Mouse (Mus musculus): ENCODE measurements around the gene Ewsr1. TPM values are rescaled to one million over a fixed set of nuclear protein-coding genes. Genes with fewer than 3 reads are reported as not detected.

Ewsr1 gene
- polyA plus RNA-seq, 1 experiment from 2014 or later, result 185 TPM

- H3K27ac ChIP-seq (ENCODE audit: low read depth, low read length), result no peak overlapping the region
- H3K4me1 ChIP-seq (replicated peaks; ENCODE audit: control insufficient read depth, insufficient read depth, low read length), result peaks cover 17% of the 10 kb centered on the region
- no peaks in the 10 kb centered on the region for H3K27me3 ChIP-seq (replicated peaks; ENCODE audit: control insufficient read depth, insufficient read depth, low read length)
- peaks cover 40% of the 10 kb centered on the region for H3K36me3 ChIP-seq (ENCODE audit: control insufficient read depth, insufficient read depth)
- H3K4me2 ChIP-seq (replicated peaks; ENCODE audit: low read depth), result no peak overlapping the region
- no peaks in the 10 kb centered on the region for H3K9me3 ChIP-seq (ENCODE audit: control insufficient read depth)
- ATAC-seq, result no peak
- no peak overlapping the region for H3K4me3 ChIP-seq (ENCODE audit: low read depth, low read length)
- H3K9ac ChIP-seq (ENCODE audit: low read depth, low read length), result no peak overlapping the region
- TF ChIP-seq CTCF (IDR thresholded peaks at IDR 0.05; ENCODE audit: low read depth), result no peak
These were observed 32.0 kb downstream of the Ewsr1 start for GRCm38 (mm10) chr11:5067063-5067462.

DNA sequence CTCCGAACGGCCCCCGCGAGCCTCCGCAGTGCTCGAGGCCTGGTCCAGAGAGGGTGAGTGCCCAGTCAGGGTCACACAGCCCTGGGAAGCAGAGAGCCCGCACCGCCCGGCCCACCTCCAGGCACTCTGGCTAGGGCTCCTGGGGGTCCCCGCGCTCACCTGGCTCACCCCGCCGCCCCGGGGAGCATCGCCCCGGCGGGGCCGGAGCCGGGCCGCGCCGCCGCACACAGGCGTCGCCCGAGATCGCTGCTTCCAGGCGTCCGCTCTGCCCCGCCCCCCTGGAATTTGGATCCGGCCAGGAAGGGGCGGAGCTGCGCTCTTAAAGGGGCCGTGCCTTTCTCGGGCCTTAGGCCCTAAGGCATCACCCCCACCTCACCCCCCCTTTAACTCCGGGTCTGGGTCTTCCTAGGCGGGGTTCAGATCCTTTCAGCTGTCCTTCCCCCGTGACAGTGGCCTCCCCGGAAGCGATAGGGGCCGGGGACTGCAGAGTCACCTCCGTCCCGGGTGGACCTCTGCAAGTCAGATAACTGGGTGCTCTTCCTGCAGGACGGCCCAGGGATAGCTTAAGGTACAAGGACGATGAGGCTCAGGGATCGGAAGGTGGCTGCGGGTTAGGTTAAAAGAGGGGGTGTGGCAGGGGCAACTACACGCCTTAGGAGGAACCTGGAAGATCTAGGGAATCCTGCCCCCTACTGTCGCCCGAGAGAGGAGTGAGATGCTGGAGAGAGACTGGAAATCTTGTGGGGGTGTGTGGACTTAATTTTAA is 33.8 kb downstream of the Ewsr1 start, which contains the start of gene Gas2l1:
Gene Gas2l1, minus strand, starts transcription at position 272 of the 766 bp plus-strand sequence.
- H3K36me3 ChIP-seq (ENCODE audit: control insufficient read depth, insufficient read depth), result peaks cover 25% of the 10 kb centered on the region
- H3K4me3 ChIP-seq (ENCODE audit: low read depth, low read length), result peak within 1 kb of the TSS; percentile 71
- under 1% methylated on average over 50 of the region's 50 CpGs for WGBS
- peak within 1 kb of the TSS; percentile 68; the same call in 1 of the 2 replicates for H3K27ac ChIP-seq (ENCODE audit: low read depth, low read length)
- peak within 1 kb of the TSS; percentile 94 for H3K4me2 ChIP-seq (replicated peaks; ENCODE audit: low read depth)
- peak; percentile 81 for TF ChIP-seq CTCF (IDR thresholded peaks at IDR 0.05; ENCODE audit: low read depth)
- ATAC-seq, result peak; percentile 72
- peaks cover 18% of the 10 kb centered on the region for H3K4me1 ChIP-seq (replicated peaks; ENCODE audit: control insufficient read depth, insufficient read depth, low read length)
- H3K9ac ChIP-seq (ENCODE audit: low read depth, low read length), result peak within 1 kb of the TSS; percentile 67
- H3K9me3 ChIP-seq (ENCODE audit: control insufficient read depth), result no peaks in the 10 kb centered on the region
- peaks cover 6% of the 10 kb centered on the region; the same call in 1 of the 2 replicates for H3K27me3 ChIP-seq (replicated peaks; ENCODE audit: control insufficient read depth, insufficient read depth, low read length)

GRCm38 (mm10) chr11:5064282-5065055 is 34.6 kb downstream of the Ewsr1 start:
- WGBS, result 21% methylated on average over 38 of the region's 38 CpGs
- Histone ChIP-seq H3K4me3 (ENCODE audit: low read depth, low read length) (peak overlapping the region; percentile 71), H3K9me3 (ENCODE audit: control insufficient read depth) (no peaks in the 10 kb centered on the region), H3K4me1 (replicated peaks; ENCODE audit: control insufficient read depth, insufficient read depth, low read length) (peaks cover 18% of the 10 kb centered on the region), H3K36me3 (ENCODE audit: control insufficient read depth, insufficient read depth) (peaks cover 21% of the 10 kb centered on the region; the same call in 1 of the 2 replicates), H3K27ac (ENCODE audit: low read depth, low read length) (peak overlapping the region; percentile 68; the same call in 1 of the 2 replicates), H3K9ac (ENCODE audit: low read depth, low read length) (peak overlapping the region; percentile 67), H3K4me2 (replicated peaks; ENCODE audit: low read depth) (peak overlapping the region; percentile 94), H3K27me3 (replicated peaks; ENCODE audit: control insufficient read depth, insufficient read depth, low read length) (peaks cover 11% of the 10 kb centered on the region)
- no peak for ATAC-seq
- no peak for TF ChIP-seq CTCF (IDR thresholded peaks at IDR 0.05; ENCODE audit: low read depth)

DNA sequence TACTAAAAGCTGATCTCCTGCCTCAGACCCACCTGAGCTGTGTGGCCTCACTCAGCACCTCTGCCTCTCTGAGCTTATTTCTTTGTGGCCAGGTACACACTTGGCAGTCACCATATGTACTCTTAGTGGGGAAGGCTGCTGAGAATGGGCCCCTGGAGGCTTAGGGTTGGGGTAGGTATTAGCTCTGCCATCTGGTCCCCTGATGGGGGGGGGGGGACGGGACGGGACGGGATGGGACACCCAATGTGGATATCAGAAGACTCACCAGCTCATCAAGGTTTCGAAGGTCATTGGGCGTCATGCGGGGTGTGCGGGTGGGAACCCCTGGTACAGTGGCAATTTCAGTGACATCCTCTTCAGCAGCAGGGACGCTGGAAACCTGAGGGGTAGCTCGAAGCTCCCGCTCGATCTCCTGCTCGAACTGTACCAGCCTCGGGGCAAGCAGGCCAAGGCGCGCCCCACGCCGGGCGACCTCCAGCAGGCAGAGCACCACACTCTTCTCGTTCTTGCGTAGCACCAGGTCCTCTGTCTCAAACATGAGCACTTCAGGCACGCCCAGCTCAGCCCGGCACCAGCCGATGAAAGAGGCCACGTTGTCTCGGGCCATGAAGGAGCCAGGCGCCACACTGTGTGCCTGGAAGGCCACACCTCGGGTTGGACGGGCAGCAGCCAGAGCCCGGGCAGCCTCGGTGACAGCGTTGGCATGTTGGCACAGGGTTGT is 35.3 kb downstream of the Ewsr1 start:
- Histone ChIP-seq H3K9ac (ENCODE audit: low read depth, low read length) (peak overlapping the region; percentile 34; the same call in 1 of the 2 replicates), H3K4me1 (replicated peaks; ENCODE audit: control insufficient read depth, insufficient read depth, low read length) (peaks cover 18% of the 10 kb centered on the region)

GRCm38 (mm10) chr11:5062860-5063505 is 36.1 kb downstream of the Ewsr1 start:
- peaks cover 18% of the 10 kb centered on the region for H3K4me1 ChIP-seq (replicated peaks; ENCODE audit: control insufficient read depth, insufficient read depth, low read length)
- no peak for TF ChIP-seq CTCF (IDR thresholded peaks at IDR 0.05; ENCODE audit: low read depth)
- 80% methylated on average over 13 of the region's 13 CpGs for WGBS
- ATAC-seq, result no peak
- no peak overlapping the region for H3K4me3 ChIP-seq (ENCODE audit: low read depth, low read length)
- peak overlapping the region; percentile 95 for H3K4me2 ChIP-seq (replicated peaks; ENCODE audit: low read depth)
- no peaks in the 10 kb centered on the region for H3K9me3 ChIP-seq (ENCODE audit: control insufficient read depth)
- H3K27ac ChIP-seq (ENCODE audit: low read depth, low read length), result no peak overlapping the region
- no peak overlapping the region for H3K9ac ChIP-seq (ENCODE audit: low read depth, low read length)
- peaks cover 6% of the 10 kb centered on the region; the same call in 1 of the 2 replicates for H3K36me3 ChIP-seq (ENCODE audit: control insufficient read depth, insufficient read depth)
- H3K27me3 ChIP-seq (replicated peaks; ENCODE audit: control insufficient read depth, insufficient read depth, low read length), result peaks cover 24% of the 10 kb centered on the region

More for the DNA sequence above, 35.3 kb downstream of the Ewsr1 start:
- peaks cover 19% of the 10 kb centered on the region for H3K27me3 ChIP-seq (replicated peaks; ENCODE audit: control insufficient read depth, insufficient read depth, low read length)
- H3K27ac ChIP-seq (ENCODE audit: low read depth, low read length), result no peak overlapping the region
- peak overlapping the region; percentile 94 for H3K4me2 ChIP-seq (replicated peaks; ENCODE audit: low read depth)
- no peak for ATAC-seq
- no peaks in the 10 kb centered on the region for H3K9me3 ChIP-seq (ENCODE audit: control insufficient read depth)
- TF ChIP-seq CTCF (IDR thresholded peaks at IDR 0.05; ENCODE audit: low read depth), result no peak
- peaks cover 13% of the 10 kb centered on the region; the same call in 1 of the 2 replicates for H3K36me3 ChIP-seq (ENCODE audit: control insufficient read depth, insufficient read depth)
- 58% methylated on average over 31 of the region's 31 CpGs for WGBS
- peak overlapping the region; percentile 71 for H3K4me3 ChIP-seq (ENCODE audit: low read depth, low read length)
